Mouse (Mus musculus) small intestine, adult 2 months (tissue): ENCODE data around the gene Runx1. TPM values are rescaled to one million over a fixed set of nuclear protein-coding genes. Genes with fewer than 3 reads are reported as not detected.

ENCODE experiments used
- H3K27ac ChIP-seq: fragments of 200-500 bp; 2 replicates; pipeline ENCODE4 v1.5.1; 2012; ENCODE audit warnings: low read depth, low read length, control low read depth, inconsistent platforms; ENCODE audit not compliant: insufficient read depth
- H3K27me3 ChIP-seq: fragments of 200-500 bp; 2 replicates; pipeline ENCODE4 v1.6.1; 2012; ENCODE audit warnings: mild to moderate bottlenecking, moderate library complexity, low read length, inconsistent platforms; ENCODE audit not compliant: control insufficient read depth, insufficient read depth
- H3K36me3 ChIP-seq: fragments of 200-500 bp; 2 replicates; pipeline ENCODE4 v1.6.1; 2012; ENCODE audit warnings: mild to moderate bottlenecking, low read length, control low read depth, inconsistent platforms; ENCODE audit not compliant: control insufficient read depth, insufficient read depth
- H3K4me1 ChIP-seq: fragments of 200-500 bp; 2 replicates; pipeline ENCODE4 v1.6.1; 2012; ENCODE audit warnings: low read length, inconsistent platforms, mixed read lengths; ENCODE audit not compliant: control insufficient read depth, insufficient read depth, insufficient read length
- H3K4me3 ChIP-seq: fragments of 200-500 bp; 2 replicates; pipeline ENCODE4 v1.5.1; 2012; ENCODE audit warnings: low read depth, mild to moderate bottlenecking, control low read depth, inconsistent platforms, low read length, moderate library complexity
- CTCF ChIP-seq: fragments of 200-500 bp; IDR thresholded peaks from 2 replicates; pipeline ENCODE4 v1.5.1; 2012; ENCODE audit warnings: low read depth, mild to moderate bottlenecking, control low read depth, inconsistent platforms, low read length, moderate library complexity, mixed read lengths; ENCODE audit not compliant: insufficient replicate concordance, insufficient read length; ENCODE audit errors: extremely low read depth
- POLR2A ChIP-seq: fragments of 200-500 bp; IDR thresholded peaks from 2 replicates; pipeline ENCODE4 v1.6.1; 2012; ENCODE audit warnings: low read depth, mild to moderate bottlenecking, control low read depth, inconsistent platforms, low read length, moderate library complexity
- WGBS: fragments of 180-500 bp; shearing (Covaris S2); methylation state at CpG from one replicate; pipeline ENCODE4 v1.1.7; 2018; 5-methylcytosine and 5-hydroxymethylcytosine counted together
- polyA plus RNA-seq: library from polyadenylated mRNA; depleted of rRNA; stranded (reverse); fragments of >200 nt; gene quantifications from 2 replicates; pipeline ENCODE4 v1.2.3, GENCODE M21; 2012

Gene Runx1
- polyA plus RNA-seq, 1 experiment = 15.4 TPM

DNA sequence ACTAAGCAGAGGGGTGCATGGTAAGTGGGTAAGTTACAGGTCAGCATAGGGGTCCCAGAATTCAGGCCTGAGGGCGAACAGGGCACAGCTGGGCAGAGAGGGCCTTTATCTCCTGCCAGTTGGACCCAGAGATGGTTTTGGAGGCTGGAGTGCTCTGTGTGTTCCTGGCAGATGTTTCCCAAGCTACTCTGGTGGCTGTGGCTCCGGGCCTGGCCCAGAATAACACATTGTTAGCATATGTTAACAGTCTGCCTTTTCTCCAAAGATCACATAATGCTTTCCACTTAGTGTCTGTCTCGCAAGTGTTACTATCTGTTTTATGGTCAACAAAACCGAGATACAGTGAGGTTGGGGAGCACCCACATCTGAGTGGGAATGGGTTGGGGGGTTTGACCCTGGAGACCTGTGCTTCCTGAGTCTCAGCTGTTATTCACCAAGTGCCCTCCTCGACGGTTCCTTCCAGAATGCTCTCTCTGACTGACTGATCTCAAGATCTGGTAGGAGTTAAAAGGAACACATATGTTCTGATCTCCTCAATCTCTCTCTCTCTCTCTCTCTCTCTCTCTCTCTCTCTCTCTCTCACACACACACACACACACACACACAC is 39.6 kb downstream of the Runx1 start:
- H3K4me3 ChIP-seq = no peak overlapping the region
- H3K27ac ChIP-seq = no peak overlapping the region
- TF ChIP-seq POLR2A (no peak), CTCF (no peak)
- H3K4me1 ChIP-seq = peaks cover 3% of the 10 kb centered on the region; the same call in 1 of the 2 replicates
- 69% methylated on average over 6 of the region's 6 CpGs for WGBS
- no peaks in the 10 kb centered on the region for H3K36me3 ChIP-seq
- H3K27me3 ChIP-seq = no peaks in the 10 kb centered on the region

DNA sequence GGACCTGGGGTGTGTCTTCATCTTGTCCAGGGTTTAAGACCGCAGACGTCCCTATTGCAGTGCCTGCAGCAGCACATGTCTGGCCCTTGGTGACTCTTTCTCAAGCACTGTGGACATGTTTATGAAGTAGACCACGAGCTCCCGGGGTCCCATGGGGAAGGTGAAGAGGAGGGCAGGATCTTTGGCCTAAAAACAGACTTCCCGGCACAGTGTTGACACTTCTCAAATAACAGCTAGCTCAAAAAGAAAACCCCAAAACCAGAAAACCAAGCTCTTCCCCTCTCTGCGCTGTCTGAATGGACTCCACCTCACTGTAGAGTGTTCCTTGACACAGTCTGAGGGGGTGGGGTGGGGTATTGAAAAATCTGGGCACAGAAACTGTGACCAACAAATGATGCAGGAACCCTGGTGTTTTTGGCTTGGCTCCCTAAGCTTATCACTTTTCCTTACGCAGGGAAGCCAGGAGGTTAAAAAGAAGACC is 42.3 kb downstream of the Runx1 start:
- no peak for TF ChIP-seq POLR2A
- TF ChIP-seq CTCF = no peak
- H3K27ac ChIP-seq = no peak overlapping the region
- no peak overlapping the region for H3K4me3 ChIP-seq
- H3K4me1 ChIP-seq = peaks cover 3% of the 10 kb centered on the region; the same call in 1 of the 2 replicates
- 40% methylated on average over 7 of the region's 7 CpGs for WGBS
- no peaks in the 10 kb centered on the region for H3K36me3 ChIP-seq
- H3K27me3 ChIP-seq = no peaks in the 10 kb centered on the region

DNA sequence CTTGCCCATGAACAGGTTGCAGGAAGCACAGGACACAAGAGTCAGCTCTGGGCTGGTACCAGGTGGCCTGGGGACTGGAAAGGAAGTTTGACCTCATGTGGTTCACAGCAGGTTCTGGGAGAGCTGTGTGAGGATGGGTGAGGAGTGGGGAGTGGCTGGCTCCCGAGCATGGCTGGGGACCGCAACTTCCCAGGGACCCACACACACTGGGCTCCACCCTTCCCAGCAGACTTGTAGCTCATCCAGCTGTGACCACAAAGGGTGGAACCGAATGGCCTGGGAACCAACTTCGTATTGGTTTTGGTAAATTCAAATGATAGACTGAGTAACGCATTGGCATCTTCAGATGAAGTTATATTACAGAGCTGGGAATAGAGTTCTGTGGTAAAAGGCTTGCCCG is 43.5 kb downstream of the Runx1 start:
- no peaks in the 10 kb centered on the region for H3K27me3 ChIP-seq
- TF ChIP-seq CTCF = no peak
- TF ChIP-seq POLR2A = no peak
- no peak overlapping the region for H3K27ac ChIP-seq
- H3K36me3 ChIP-seq = no peaks in the 10 kb centered on the region
- 69% methylated on average over 6 of the region's 6 CpGs for WGBS
- no peak overlapping the region for H3K4me3 ChIP-seq
- H3K4me1 ChIP-seq = peaks cover 3% of the 10 kb centered on the region; the same call in 1 of the 2 replicates

DNA sequence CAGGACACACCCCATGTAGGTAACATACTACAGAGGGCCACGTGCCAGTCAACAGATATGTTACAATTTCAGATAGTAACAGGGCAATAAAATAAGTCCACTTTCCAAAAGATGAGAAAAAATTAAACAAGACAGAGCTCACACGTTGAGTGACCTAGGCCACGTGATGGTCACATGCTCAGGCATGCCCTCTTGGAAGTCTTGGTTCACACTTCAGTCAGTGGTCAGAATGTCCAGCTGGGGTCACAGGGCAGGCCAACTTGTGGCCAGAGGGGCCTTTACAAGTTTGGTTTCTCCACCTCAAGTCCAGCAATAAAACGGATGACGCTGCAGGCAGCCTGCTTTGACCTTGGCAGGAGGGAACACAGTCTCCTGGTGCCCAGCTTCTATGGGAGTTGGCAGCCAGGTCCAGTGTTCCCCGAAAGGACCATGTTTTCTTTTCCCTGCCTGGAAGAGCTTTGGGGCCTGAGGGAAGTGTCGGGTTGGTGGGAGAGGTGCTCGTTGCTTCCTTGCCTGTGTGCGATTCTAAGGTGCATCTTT is 46.0 kb downstream of the Runx1 start:
- TF ChIP-seq CTCF = no peak
- TF ChIP-seq POLR2A = no peak
- 59% methylated on average over 9 of the region's 9 CpGs for WGBS
- Histone ChIP-seq H3K4me1 (peaks cover 3% of the 10 kb centered on the region; the same call in 1 of the 2 replicates), H3K36me3 (no peaks in the 10 kb centered on the region), H3K27ac (no peak overlapping the region), H3K4me3 (no peak overlapping the region), H3K27me3 (no peaks in the 10 kb centered on the region)

- H3K36me3 ChIP-seq = no peaks in the 10 kb centered on the region
- no peaks in the 10 kb centered on the region for H3K27me3 ChIP-seq
- no peak overlapping the region for H3K4me3 ChIP-seq
- no peak for TF ChIP-seq POLR2A
- no peak for TF ChIP-seq CTCF
- 89% methylated on average over 2 of the region's 2 CpGs for WGBS
- no peak overlapping the region for H3K27ac ChIP-seq
- H3K4me1 ChIP-seq = 0 out of 2 replicates have a peak, but pooled peaks cover 3% of the 10 kb centered on the region
Observed at GRCm38 (mm10) chr16:92779175-92779574, 46.8 kb downstream of the Runx1 start.

DNA sequence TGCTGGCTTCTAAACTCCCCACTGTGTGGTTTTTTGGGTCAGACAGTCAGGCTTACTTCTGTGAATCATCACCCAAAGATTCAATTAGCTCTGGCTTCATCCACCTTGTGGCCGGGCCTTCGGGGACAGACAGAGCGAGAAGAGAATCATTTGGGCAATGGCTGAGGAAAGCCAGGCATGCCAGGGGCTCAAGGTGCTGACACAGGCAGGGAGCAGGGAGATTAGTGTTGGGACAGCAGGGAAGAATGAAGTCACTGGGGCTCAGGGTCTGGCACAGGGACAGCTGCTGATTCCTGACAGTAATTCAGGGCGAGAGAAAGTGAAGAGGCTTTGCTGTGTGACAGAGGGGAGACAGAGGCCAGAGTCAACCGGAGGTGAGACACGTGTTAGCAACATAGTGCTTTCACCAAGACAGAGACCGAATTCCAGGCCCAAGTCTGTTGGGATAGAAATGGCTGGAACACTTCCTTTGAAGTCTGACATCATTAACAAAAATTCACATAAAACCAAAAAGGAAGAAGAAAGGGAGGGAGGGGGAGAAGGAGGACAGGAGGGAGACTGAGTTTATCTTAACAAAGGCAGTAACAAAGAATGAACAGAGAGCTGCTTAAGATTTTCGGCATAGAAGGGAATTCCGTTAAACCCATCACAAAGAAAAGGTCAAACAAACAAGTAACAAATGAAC is 47.7 kb downstream of the Runx1 start:
- Histone ChIP-seq H3K27ac (no peak overlapping the region), H3K4me1 (0 out of 2 replicates have a peak, but pooled peaks cover 3% of the 10 kb centered on the region), H3K27me3 (no peaks in the 10 kb centered on the region), H3K36me3 (no peaks in the 10 kb centered on the region), H3K4me3 (no peak overlapping the region)
- WGBS = 77% methylated on average over 9 of the region's 9 CpGs
- TF ChIP-seq POLR2A (no peak), CTCF (no peak)

DNA sequence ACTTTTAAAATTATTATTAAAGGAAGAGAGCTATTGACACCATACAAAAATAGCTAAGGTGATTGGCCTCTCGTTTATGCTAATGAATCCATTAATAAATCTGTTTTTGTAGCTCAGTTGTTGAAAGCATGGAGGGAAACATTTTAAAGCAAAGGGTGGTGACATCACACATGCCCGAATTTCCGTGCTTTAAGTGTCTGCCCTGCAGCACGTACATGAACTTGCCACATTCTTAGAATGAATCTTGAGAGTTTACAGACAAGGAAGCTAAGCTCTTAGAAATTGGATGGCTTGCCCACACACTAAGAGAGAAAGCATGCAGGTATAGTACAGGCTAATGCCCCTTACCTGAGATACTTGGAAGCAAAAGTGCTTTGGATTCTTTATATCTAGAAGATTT is 58.1 kb downstream of the Runx1 start:
- no peak overlapping the region for H3K4me3 ChIP-seq
- no peaks in the 10 kb centered on the region for H3K27me3 ChIP-seq
- H3K27ac ChIP-seq = no peak overlapping the region
- no peaks in the 10 kb centered on the region for H3K36me3 ChIP-seq
- no peaks in the 10 kb centered on the region for H3K4me1 ChIP-seq
- WGBS = 87% methylated on average over 4 of the region's 4 CpGs
- TF ChIP-seq CTCF (no peak), POLR2A (no peak)

GRCm38 (mm10) chr16:92767423-92767822 is 58.5 kb downstream of the Runx1 start:
- no peaks in the 10 kb centered on the region for H3K27me3 ChIP-seq
- no peaks in the 10 kb centered on the region; the same call in 1 of the 2 replicates for H3K4me1 ChIP-seq
- H3K27ac ChIP-seq = no peak overlapping the region
- TF ChIP-seq CTCF (no peak), POLR2A (no peak)
- 83% methylated on average over 7 of the region's 7 CpGs for WGBS
- no peaks in the 10 kb centered on the region for H3K36me3 ChIP-seq
- no peak overlapping the region for H3K4me3 ChIP-seq
